Mouse (Mus musculus): ENCODE results near the gene Arhgap23.
A peak's percentile ranks its signal among the peaks of the same experiment; 100 is the strongest.

DNA sequence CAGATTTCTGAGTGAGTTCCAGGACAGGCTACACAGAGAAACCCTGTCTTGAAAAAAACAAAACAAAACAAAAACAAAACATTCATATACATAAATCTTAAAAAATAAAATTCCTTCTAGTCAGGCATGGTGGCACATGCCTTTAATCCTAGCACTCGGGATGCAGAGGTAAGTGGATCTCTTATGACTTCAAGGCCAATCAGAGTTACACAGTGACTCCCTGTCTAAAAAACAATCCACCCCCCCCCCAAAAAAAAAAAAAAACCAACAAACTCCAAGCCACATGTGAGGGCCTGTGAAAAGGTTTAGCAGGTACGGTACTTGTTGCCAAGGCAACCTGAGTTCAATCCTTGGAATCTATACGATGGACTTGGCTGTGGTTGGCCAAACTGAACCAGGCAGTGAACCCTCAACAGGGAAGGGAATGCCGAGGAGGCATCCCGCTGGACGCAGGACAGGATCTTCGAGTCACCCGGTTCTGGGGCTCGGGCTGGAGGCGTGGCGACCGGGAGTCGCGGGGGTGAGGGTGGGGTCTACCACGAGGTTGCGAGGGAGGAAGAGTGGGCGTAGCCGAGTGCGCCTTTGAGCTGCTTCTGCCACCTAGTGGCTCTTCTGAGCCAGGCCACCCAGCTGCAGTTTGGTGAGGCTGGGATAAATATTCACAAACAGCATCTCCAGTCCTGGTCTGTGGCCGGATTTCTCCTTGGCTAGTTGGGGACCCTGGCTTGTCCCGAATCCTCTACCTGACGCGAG lies 15.2 kb upstream of the Arhgap23 start:
- TF ChIP-seq POLR2A (IDR thresholded peaks at IDR 0.05; ENCODE audit: low read depth, low read length), result no peak
- peak; percentile 94 for TF ChIP-seq CTCF (IDR thresholded peaks at IDR 0.05; ENCODE audit: extremely low read depth, insufficient read length, insufficient replicate concordance, low read depth, low read length)
